Mouse (Mus musculus) myocyte (in vitro differentiated cells): Measurements from ENCODE around the gene Slc2a5. TPM values are rescaled to one million over a fixed set of nuclear protein-coding genes. Genes with fewer than 3 reads are reported as not detected.

Source experiments
- H3K27me3 ChIP-seq: one replicate; pipeline ENCODE4 v1.6.1; 2011; ENCODE audit not compliant: control insufficient read depth, insufficient read depth, insufficient read length
- H3K36me3 ChIP-seq: one replicate; pipeline ENCODE4 v1.6.1; 2011; ENCODE audit not compliant: control insufficient read depth, insufficient read depth
- H3K4me2 ChIP-seq: one replicate; pipeline ENCODE4 v1.6.1; 2011; ENCODE audit warnings: low read depth, control low read depth
- H3K4me3 ChIP-seq: one replicate; pipeline ENCODE4 v1.5.1; 2011; ENCODE audit warnings: mild to moderate bottlenecking, control low read depth, moderate library complexity
- H3K79me2 ChIP-seq: one replicate; pipeline ENCODE4 v1.6.1; 2011; ENCODE audit not compliant: control insufficient read depth, insufficient read depth
- H3ac ChIP-seq: one replicate; pipeline ENCODE4 v1.6.1; 2011; ENCODE audit not compliant: control insufficient read depth, insufficient read length
- CEBPB ChIP-seq: IDR thresholded peaks from 2 replicates; pipeline ENCODE4 v1.6.1; 2011; ENCODE audit warnings: mild to moderate bottlenecking, moderate library complexity; ENCODE audit not compliant: poor library complexity, insufficient read depth, severe bottlenecking
- E2F4 ChIP-seq: IDR thresholded peaks from one replicate; pipeline ENCODE4 v1.6.1; 2011; ENCODE audit warnings: mild to moderate bottlenecking, control low read depth, moderate library complexity; ENCODE audit not compliant: insufficient read depth
- MAX ChIP-seq: IDR thresholded peaks from one replicate; pipeline ENCODE4 v1.6.1; 2011; ENCODE audit warnings: low read depth, mild to moderate bottlenecking, control low read depth
- MYOD1 ChIP-seq, 3 experiments: IDR thresholded peaks; one replicate each; pipeline ENCODE4 v1.6.1; 2011; ENCODE audit warnings: control low read depth in 2 of 3, low read depth in 2 of 3, mild to moderate bottlenecking in 2 of 3, moderate library complexity in 1 of 3; ENCODE audit not compliant: insufficient read length in 2 of 3, control insufficient read depth in 1 of 3
- MYOG ChIP-seq, 3 experiments: IDR thresholded peaks; one replicate each; pipeline ENCODE4 v1.6.1; 2011; ENCODE audit warnings: control low read depth in 2 of 3, low read depth in 2 of 3, mild to moderate bottlenecking in 2 of 3; ENCODE audit not compliant: insufficient read length in 2 of 3, control insufficient read depth in 1 of 3, insufficient read depth in 1 of 3
- POLR2A ChIP-seq: IDR thresholded peaks from one replicate; pipeline ENCODE4 v1.6.1; 2011; ENCODE audit warnings: low read depth, mild to moderate bottlenecking, control low read depth, moderate library complexity; ENCODE audit not compliant: insufficient read length
- POLR2AphosphoS2 ChIP-seq: IDR thresholded peaks from one replicate; pipeline ENCODE4 v1.6.1; 2011; ENCODE audit warnings: low read depth, control low read depth; ENCODE audit not compliant: insufficient read length
- REST ChIP-seq: IDR thresholded peaks from one replicate; pipeline ENCODE4 v1.6.1; 2011; ENCODE audit warnings: mild to moderate bottlenecking, control low read depth, moderate library complexity; ENCODE audit not compliant: insufficient read depth, insufficient read length
- SRF ChIP-seq: IDR thresholded peaks from one replicate; pipeline ENCODE4 v1.6.1; 2011; ENCODE audit warnings: low read depth; ENCODE audit not compliant: control insufficient read depth, insufficient read length
- TCF12 ChIP-seq: IDR thresholded peaks from one replicate; pipeline ENCODE4 v1.6.1; 2011; ENCODE audit warnings: mild to moderate bottlenecking, control low read depth; ENCODE audit not compliant: poor library complexity, insufficient read depth, severe bottlenecking
- TCF3 ChIP-seq: IDR thresholded peaks from one replicate; pipeline ENCODE4 v1.6.1; 2011; ENCODE audit warnings: low read depth, control low read depth; ENCODE audit not compliant: insufficient read length
- USF1 ChIP-seq: IDR thresholded peaks from one replicate; pipeline ENCODE4 v1.6.1; 2011; ENCODE audit warnings: low read depth, mild to moderate bottlenecking, control low read depth, moderate library complexity
- polyA plus RNA-seq: library from polyadenylated mRNA; unstranded; fragments of >200 nt; fragmentation: generic; extraction: Trizol; gene quantifications from one replicate; pipeline ENCODE4 v1.2.1, GENCODE M21; 2012; ENCODE audit warnings: missing spikeins

The Slc2a5 gene
- polyA plus RNA-seq, 1 experiment, result 0.24 TPM

DNA sequence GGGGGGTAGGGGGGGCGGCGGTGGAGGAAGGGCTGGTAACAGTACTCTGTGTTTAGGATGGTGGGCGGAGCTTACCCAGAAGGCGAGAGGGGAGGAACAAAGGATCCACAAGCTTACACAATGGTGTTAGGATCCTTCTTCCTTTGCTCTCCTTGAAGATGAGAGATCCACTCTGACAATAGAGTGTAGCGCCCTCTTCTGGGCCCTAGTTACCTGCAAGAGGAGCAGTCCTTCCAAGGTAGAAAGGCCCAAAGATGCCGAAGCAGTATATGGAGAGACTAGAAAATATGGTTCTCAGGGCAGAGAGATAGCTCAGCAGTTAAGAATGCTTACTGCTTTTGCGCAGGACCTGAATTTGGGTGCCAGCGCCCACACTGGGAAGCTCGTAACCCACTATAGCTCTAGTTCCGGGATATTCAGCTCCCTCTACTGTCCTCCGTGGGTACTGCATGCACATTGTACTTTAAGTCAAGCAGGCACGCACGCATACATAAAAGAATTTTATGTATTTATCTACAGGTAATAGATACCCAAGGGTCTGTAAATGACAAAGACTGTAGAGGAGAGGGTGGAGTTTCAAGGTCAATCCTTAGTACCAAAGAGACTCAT lies 43.6 kb downstream of the Slc2a5 start:
- Histone ChIP-seq H3K27me3 (peaks cover 40% of the 10 kb centered on the region), H3K4me3 (no peak overlapping the region), H3ac (no peak overlapping the region), H3K36me3 (no peaks in the 10 kb centered on the region), H3K4me2 (no peak overlapping the region), H3K79me2 (no peaks in the 10 kb centered on the region)
- no peak for TF ChIP-seq TCF3
- TF ChIP-seq CEBPB, result no peak
- no peak for TF ChIP-seq TCF12
- TF ChIP-seq POLR2AphosphoS2, result no peak
- no peak for TF ChIP-seq USF1
- TF ChIP-seq MAX, result no peak
- TF ChIP-seq MYOG (IDR thresholded peaks at IDR 0.05; ENCODE audit: control insufficient read depth in 1 of 3, insufficient read depth in 1 of 3, insufficient read length in 2 of 3, low read depth in 2 of 3), result no peak
- TF ChIP-seq REST, result no peak

DNA sequence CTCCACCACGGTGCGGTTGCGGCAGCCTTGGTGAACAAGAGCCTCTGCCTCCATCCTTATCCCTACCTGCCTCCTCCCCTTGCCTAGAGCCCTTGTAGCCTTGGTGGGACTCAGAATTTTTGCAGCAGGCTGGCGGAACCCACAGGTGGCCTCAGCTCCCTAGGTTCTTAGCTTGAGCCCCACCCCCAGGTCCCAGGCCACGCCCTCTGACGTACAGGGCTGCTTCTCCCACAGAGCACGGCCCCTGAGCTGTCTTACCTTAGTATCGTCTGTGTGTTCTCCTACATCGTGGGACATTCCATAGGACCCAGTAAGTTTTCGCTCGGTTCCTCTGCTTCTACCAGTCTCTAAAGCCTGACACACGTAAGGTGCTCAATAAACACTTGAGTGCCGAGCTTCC lies 45.8 kb downstream of the Slc2a5 start:
- H3K79me2 ChIP-seq, result no peaks in the 10 kb centered on the region
- H3K36me3 ChIP-seq, result no peaks in the 10 kb centered on the region
- H3K4me2 ChIP-seq, result no peak overlapping the region
- H3K27me3 ChIP-seq, result peaks cover 36% of the 10 kb centered on the region
- no peak overlapping the region for H3K4me3 ChIP-seq
- TF ChIP-seq TCF12 (no peak), E2F4 (no peak), USF1 (no peak), MAX (no peak), MYOG (IDR thresholded peaks at IDR 0.05; ENCODE audit: control insufficient read depth in 1 of 3, insufficient read depth in 1 of 3, insufficient read length in 2 of 3, low read depth in 2 of 3) (no peak), REST (no peak), POLR2AphosphoS2 (no peak), MYOD1 (IDR thresholded peaks at IDR 0.05; ENCODE audit: control insufficient read depth in 1 of 3, insufficient read length in 2 of 3, low read depth in 2 of 3) (no peak), SRF (no peak), TCF3 (no peak), CEBPB (no peak), POLR2A (no peak)
- no peak overlapping the region for H3ac ChIP-seq

GRCm38 (mm10) chr4:150168406-150168805 lies 49.3 kb downstream of the Slc2a5 start:
- no peak for TF ChIP-seq MAX
- no peak for TF ChIP-seq POLR2AphosphoS2
- no peak for TF ChIP-seq MYOG (IDR thresholded peaks at IDR 0.05; ENCODE audit: control insufficient read depth in 1 of 3, insufficient read depth in 1 of 3, insufficient read length in 2 of 3, low read depth in 2 of 3)
- TF ChIP-seq E2F4, result no peak
- no peak for TF ChIP-seq CEBPB
- TF ChIP-seq TCF12, result no peak
- TF ChIP-seq POLR2A, result no peak
- no peak for TF ChIP-seq REST
- TF ChIP-seq SRF, result no peak
- no peak for TF ChIP-seq TCF3
- no peak for TF ChIP-seq USF1
- no peak for TF ChIP-seq MYOD1 (IDR thresholded peaks at IDR 0.05; ENCODE audit: control insufficient read depth in 1 of 3, insufficient read length in 2 of 3, low read depth in 2 of 3)
- H3K36me3 ChIP-seq, result no peaks in the 10 kb centered on the region
- no peak overlapping the region for H3K4me2 ChIP-seq
- no peak overlapping the region for H3K4me3 ChIP-seq
- peaks cover 36% of the 10 kb centered on the region for H3K27me3 ChIP-seq
- H3K79me2 ChIP-seq, result no peaks in the 10 kb centered on the region
- no peak overlapping the region for H3ac ChIP-seq

DNA sequence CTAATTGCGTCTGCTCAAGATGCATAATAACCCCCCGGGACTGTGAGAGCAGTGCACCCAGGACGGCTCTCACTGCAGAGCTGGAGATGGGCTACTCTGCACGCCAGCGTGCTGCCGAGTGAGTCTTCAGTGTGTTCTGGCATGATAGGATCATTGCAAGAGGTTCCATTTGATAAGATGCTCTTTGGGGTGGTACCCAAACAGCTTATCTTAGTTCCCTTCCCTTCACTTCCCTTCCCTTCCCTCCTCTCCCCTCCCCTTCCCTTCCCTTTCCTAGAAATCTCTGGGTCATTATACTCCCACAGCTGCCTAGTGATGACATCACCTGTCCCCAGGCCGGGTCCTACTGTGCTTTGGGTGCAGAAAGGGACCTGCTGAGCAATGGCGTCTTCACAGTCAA lies 53.0 kb downstream of the Slc2a5 start:
- no peaks in the 10 kb centered on the region for H3K36me3 ChIP-seq
- H3K79me2 ChIP-seq, result no peaks in the 10 kb centered on the region
- H3ac ChIP-seq, result no peak overlapping the region
- no peak overlapping the region for H3K4me2 ChIP-seq
- TF ChIP-seq USF1 (no peak), POLR2AphosphoS2 (no peak), E2F4 (no peak), REST (no peak), MYOD1 (IDR thresholded peaks at IDR 0.05; ENCODE audit: control insufficient read depth in 1 of 3, insufficient read length in 2 of 3, low read depth in 2 of 3) (no peak)
- H3K4me3 ChIP-seq, result no peak overlapping the region
- H3K27me3 ChIP-seq, result peaks cover 12% of the 10 kb centered on the region

- Histone ChIP-seq H3ac (no peak overlapping the region), H3K27me3 (peaks cover under 1% of the 10 kb centered on the region), H3K79me2 (no peaks in the 10 kb centered on the region), H3K4me2 (no peak overlapping the region), H3K4me3 (no peak overlapping the region), H3K36me3 (no peaks in the 10 kb centered on the region)
- TF ChIP-seq POLR2A (no peak), MYOD1 (IDR thresholded peaks at IDR 0.05; ENCODE audit: control insufficient read depth in 1 of 3, insufficient read length in 2 of 3, low read depth in 2 of 3) (no peak), MAX (no peak), SRF (no peak), TCF12 (no peak), USF1 (no peak), CEBPB (no peak), REST (no peak), POLR2AphosphoS2 (no peak), E2F4 (no peak), TCF3 (no peak), MYOG (IDR thresholded peaks at IDR 0.05; ENCODE audit: control insufficient read depth in 1 of 3, insufficient read depth in 1 of 3, insufficient read length in 2 of 3, low read depth in 2 of 3) (no peak)
These were observed 54.2 kb downstream of the Slc2a5 start for GRCm38 (mm10) chr4:150173281-150173680.
